Mouse (Mus musculus) lung, adult 2 months (tissue): Measurements from ENCODE around the gene Alg12.

Source experiments
- CTCF ChIP-seq: fragments of 200-500 bp; IDR thresholded peaks from 2 replicates; pipeline ENCODE4 v1.5.1; 2011; ENCODE audit warnings: mild to moderate bottlenecking, low read length, control low read depth; ENCODE audit not compliant: insufficient read depth
- POLR2A ChIP-seq: fragments of 200-500 bp; IDR thresholded peaks from 2 replicates; pipeline ENCODE4 v1.6.1; 2011; ENCODE audit warnings: low read depth, mild to moderate bottlenecking, control low read depth, low read length, borderline replicate concordance; ENCODE audit errors: extremely low read depth

- TF ChIP-seq POLR2A (no peak), CTCF (no peak)
These were observed 22.0 kb upstream of the Alg12 start for GRCm38 (mm10) chr15:88841160-88841559.
